22 mouse cellular contexts compared by ENCODE assay signal in the genomic region with DNA sequence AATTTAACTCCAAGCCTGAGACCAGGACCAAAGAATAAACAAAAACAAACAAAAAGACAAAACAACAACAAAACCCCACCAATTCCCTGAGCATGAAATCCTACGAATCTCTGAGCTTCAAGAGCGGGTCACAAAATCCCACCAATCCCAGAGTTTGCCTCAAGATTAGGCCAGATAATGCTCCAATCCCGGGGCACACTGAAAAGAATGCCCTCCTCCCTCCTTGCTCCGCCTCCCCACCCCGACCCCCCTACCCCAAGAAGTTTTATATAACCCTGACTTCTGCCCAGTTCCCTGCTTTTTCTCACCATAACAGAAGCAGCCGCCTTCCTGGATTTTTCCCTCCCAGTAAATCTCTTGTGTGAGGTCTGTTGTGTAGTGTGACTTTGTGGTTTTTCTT. TPM values are rescaled to one million over a fixed set of nuclear protein-coding genes. Genes with fewer than 3 reads are reported as not detected.
A peak's percentile ranks its signal among the peaks of the same experiment; 100 is the strongest.
DNase-seq lines count a peak whose midpoint lies in the region; ATAC-seq and TF ChIP-seq lines count a peak whose summit lies in the region.
"Had no signal": no experiment of that assay in that cellular context is flagged by ENCODE, and none has a peak within 500 bp of the region (broad histone marks: within the 10 kb centered on the region; RNA-seq: fewer than 3 reads in every experiment).

No protein-coding gene starts in this region.

- no peak for TF ChIP-seq POLR2A in testis, adult 2 months (IDR thresholded peaks at IDR 0.05; ENCODE audit: control insufficient read depth, low read depth, low read length)

- no peak overlapping the region for H3K27ac ChIP-seq in kidney, postnatal 0 days
- no peak overlapping the region for H3K27ac ChIP-seq in testis, adult 2 months (ENCODE audit: control insufficient read depth, insufficient read depth, low read depth, low read length)
- H3K27ac ChIP-seq: embryonic facial prominence, embryonic 12.5 days; liver, embryonic 13.5 days had no signal

- TF ChIP-seq CTCF in kidney, postnatal 0 days (IDR thresholded peaks at IDR 0.05; ENCODE audit: low read depth), result no peak
- TF ChIP-seq CTCF in testis, adult 2 months (IDR thresholded peaks at IDR 0.05; ENCODE audit: control insufficient read depth, insufficient read depth, insufficient replicate concordance, low read depth, low read length), result no peak

- H3K9me3 ChIP-seq in kidney, postnatal 0 days (replicated peaks; ENCODE audit: low read length), result no peaks in the 10 kb centered on the region
- H3K9me3 ChIP-seq: embryonic facial prominence, embryonic 12.5 days; liver, embryonic 13.5 days had no signal

- H3K4me1 ChIP-seq in kidney, postnatal 0 days (replicated peaks; ENCODE audit: insufficient read depth, low read length), result no peaks in the 10 kb centered on the region
- peaks cover 3% of the 10 kb centered on the region for H3K4me1 ChIP-seq in testis, adult 2 months (ENCODE audit: control insufficient read depth, insufficient read depth, low read length)
- H3K4me1 ChIP-seq: embryonic facial prominence, embryonic 12.5 days; liver, embryonic 13.5 days had no signal

- no peaks in the 10 kb centered on the region for H3K27me3 ChIP-seq in kidney, postnatal 0 days (ENCODE audit: insufficient read depth, low read length)
- no peaks in the 10 kb centered on the region for H3K27me3 ChIP-seq in testis, adult 2 months (ENCODE audit: control insufficient read depth, insufficient read depth, low read length)
- H3K27me3 ChIP-seq: embryonic facial prominence, embryonic 12.5 days; liver, embryonic 13.5 days had no signal

- no peak overlapping the region for H3K9ac ChIP-seq in kidney, postnatal 0 days (ENCODE audit: low read depth, low read length)
- H3K9ac ChIP-seq: embryonic facial prominence, embryonic 12.5 days; liver, embryonic 13.5 days had no signal

- no peak overlapping the region for H3K4me2 ChIP-seq in kidney, postnatal 0 days (ENCODE audit: low read length)
- H3K4me2 ChIP-seq: embryonic facial prominence, embryonic 12.5 days; liver, embryonic 13.5 days had no signal

- 41% methylated on average over 6 of the region's 6 CpGs for WGBS in kidney, postnatal 0 days

- no peaks in the 10 kb centered on the region for H3K36me3 ChIP-seq in kidney, postnatal 0 days (ENCODE audit: insufficient read depth, low read length)
- peaks cover 1% of the 10 kb centered on the region; the same call in 1 of the 2 replicates for H3K36me3 ChIP-seq in testis, adult 2 months (ENCODE audit: control insufficient read depth, insufficient read depth, low read length)
- H3K36me3 ChIP-seq: embryonic facial prominence, embryonic 12.5 days; liver, embryonic 13.5 days had no signal

- no peak; the same call in 1 of the 2 replicates for ATAC-seq in kidney, postnatal 0 days (replicated peaks; ENCODE audit: low FRiP score, low read depth)
- ATAC-seq: CD4-positive, CD25-positive, alpha-beta regulatory T cell, adult 4 months; forebrain, embryonic 16.5 days; inflammation-experienced regulatory T-cells, adult 6 months had no signal

- no peak overlapping the region for H3K4me3 ChIP-seq in kidney, postnatal 0 days (replicated peaks; ENCODE audit: low read depth, low read length)
- peak overlapping the region; percentile 35 for H3K4me3 ChIP-seq in testis, adult 2 months (ENCODE audit: control insufficient read depth, low read depth, low read length)
- H3K4me3 ChIP-seq: embryonic facial prominence, embryonic 12.5 days; liver, embryonic 13.5 days; myocyte had no signal

- peak; percentile 2 for DNase-seq in embryo, embryonic 10.5 days (ENCODE audit: low spot score)
- DNase-seq in embryo, embryonic 10 days (ENCODE audit: low spot score), result no peak
- DNase-seq in kidney, postnatal 0 days (ENCODE audit: low spot score), result peak; percentile 28
- no peak for DNase-seq in kidney, adult 9 months
- DNase-seq in testis, postnatal 14 days (ENCODE audit: low spot score), result no peak
- no peak for DNase-seq in frontal cortex, postnatal 10 days (ENCODE audit: low spot score in 2 of 2)
- no peak for DNase-seq in thymus, postnatal 10 days (ENCODE audit: low spot score in 2 of 2)
- DNase-seq: adrenal gland, postnatal 10 days; cerebellum, adult 11 months; cerebellum, postnatal 14 days; heart, adult 18-20 months; layer of hippocampus, postnatal 36 days; liver, embryonic 13.5 days; midbrain, embryonic 14.5 days; thymus, adult 2 months had no signal

RNA-seq across cellular contexts. Expression of gene Sycp3, which starts 1.6 kb away (rescaled TPM):
- 0.16 TPM in 1 of 2 replicates, not detected in the other for polyA plus RNA-seq in kidney, postnatal 0 days (2015; fragmentation: Nextera tagmentation; extraction: Ambion mirVana)
- polyA plus RNA-seq in testis, adult 2 months (2012; rRNA removed), result 12.5 and 17.1 TPM in 2 replicates
- polyA plus RNA-seq: CD4-positive, CD25-positive, alpha-beta regulatory T cell, adult 4 months; forebrain, embryonic 16.5 days; hindbrain, embryonic 11.5 days; inflammation-experienced regulatory T-cells, adult 6 months; myocyte; thymus, adult 2 months had no signal

RNA-seq across cellular contexts. Expression of gene Chpt1, which starts 46.1 kb away (rescaled TPM):
- 246 and 283 TPM in 2 replicates for polyA plus RNA-seq in kidney, postnatal 0 days (2015; fragmentation: Nextera tagmentation; extraction: Ambion mirVana)
- 81.1 and 82.5 TPM in 2 replicates for polyA plus RNA-seq in testis, adult 2 months (2012; rRNA removed)

Comparison
In these comparisons a context has a peak if more than half of its experiments do, and no peak if none do; other contexts are left out.
1. DNase-seq: peak in embryo, embryonic 10.5 days (single experiment) and kidney, postnatal 0 days (single experiment); none in embryo, embryonic 10 days (single experiment), kidney, adult 9 months (single experiment), testis, postnatal 14 days (single experiment), frontal cortex, postnatal 10 days (0 of 2) and thymus, postnatal 10 days (0 of 2).
2. RNA of gene Sycp3, which starts 1.6 kb away (polyA plus RNA-seq): 12.5 to 17.1 TPM in testis, adult 2 months; 0.16 TPM in kidney, postnatal 0 days; every median in the first group is over 10 times any median in the second.